Mouse (Mus musculus): ENCODE data around the gene Igfals. TPM values are rescaled to one million over a fixed set of nuclear protein-coding genes. Genes with fewer than 3 reads are reported as not detected.

Gene Igfals
- polyA plus RNA-seq, 1 experiment, result not detected

DNA sequence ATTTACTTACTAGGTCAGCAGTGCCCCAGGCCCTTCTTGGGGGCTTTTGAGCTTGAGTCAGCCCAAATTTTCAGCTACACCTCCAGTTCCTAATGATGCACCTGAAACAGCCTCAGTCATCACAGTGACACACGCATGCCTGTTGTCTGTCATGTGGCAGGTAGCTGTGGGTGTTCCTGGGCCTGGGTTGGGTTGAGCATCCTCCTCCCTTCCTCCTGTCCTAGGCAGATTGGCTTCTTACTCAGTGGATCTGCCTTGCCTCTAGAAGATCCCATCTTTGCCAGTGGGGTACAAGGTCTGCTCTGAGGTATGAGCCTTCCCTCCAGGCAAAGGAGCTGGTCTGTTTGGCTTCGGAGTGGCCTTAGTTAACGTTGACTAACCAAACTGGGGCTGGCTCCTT lies 23.1 kb downstream of the Igfals start:
- no peaks in the 10 kb centered on the region for H3K27me3 ChIP-seq (ENCODE audit: control insufficient read depth)
- no peaks in the 10 kb centered on the region for H3K9me3 ChIP-seq (ENCODE audit: control insufficient read depth, low read length)
- TF ChIP-seq TAL1 (IDR thresholded peaks at IDR 0.05; ENCODE audit: low read length) (no peak), GATA1 (IDR thresholded peaks at IDR 0.05; ENCODE audit: low read length) (no peak)
- peaks cover 72% of the 10 kb centered on the region for H3K4me1 ChIP-seq (ENCODE audit: control insufficient read depth)
- H3K36me3 ChIP-seq (ENCODE audit: control insufficient read depth), result peaks cover 82% of the 10 kb centered on the region
- peak overlapping the region; percentile 23 for H3K4me3 ChIP-seq (replicated peaks)

DNA sequence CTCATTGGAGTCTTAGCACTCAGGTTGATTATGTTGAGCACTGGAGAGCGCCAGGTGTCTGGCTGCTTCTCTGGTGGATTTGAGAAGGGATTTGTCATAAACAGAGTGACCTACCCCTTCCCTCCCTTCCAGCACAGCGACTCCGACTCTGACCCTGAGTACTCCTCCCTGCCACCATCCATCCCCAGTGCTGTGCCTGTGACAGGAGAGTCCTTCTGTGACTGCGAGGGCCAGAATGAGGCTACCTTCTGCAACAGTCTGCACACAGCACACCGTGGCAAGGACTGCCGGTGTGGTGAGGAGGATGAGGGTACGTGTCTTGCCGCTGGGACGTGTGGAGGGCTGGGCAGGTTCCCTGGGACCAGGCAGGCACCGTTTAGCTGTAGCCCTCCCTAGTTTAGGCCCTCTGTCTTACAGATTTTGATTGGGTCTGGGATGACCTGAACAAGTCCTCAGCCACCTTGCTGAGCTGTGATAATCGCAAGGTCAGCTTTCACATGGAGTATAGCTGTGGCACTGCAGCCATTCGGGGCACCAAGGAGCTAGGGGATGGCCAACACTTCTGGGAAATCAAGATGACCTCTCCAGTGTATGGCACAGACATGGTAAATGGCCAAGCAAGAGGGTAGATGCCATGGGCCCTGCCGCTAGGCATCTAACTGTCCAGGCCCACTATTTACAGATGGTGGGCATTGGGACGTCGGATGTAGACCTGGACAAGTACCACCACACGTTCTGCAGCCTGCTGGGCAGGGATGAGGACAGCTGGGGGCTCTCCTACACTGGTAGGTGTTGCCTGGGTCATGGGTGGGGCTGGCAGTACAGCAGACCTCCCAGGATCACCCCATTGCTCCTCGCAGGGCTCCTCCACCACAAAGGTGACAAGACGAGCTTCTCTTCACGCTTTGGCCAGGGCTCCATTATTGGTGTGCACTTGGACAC lies 24.6 kb downstream of the Igfals start:
- peaks cover 73% of the 10 kb centered on the region for H3K36me3 ChIP-seq (ENCODE audit: control insufficient read depth)
- peaks cover 70% of the 10 kb centered on the region for H3K4me1 ChIP-seq (ENCODE audit: control insufficient read depth)
- H3K9me3 ChIP-seq (ENCODE audit: control insufficient read depth, low read length), result no peaks in the 10 kb centered on the region
- no peaks in the 10 kb centered on the region for H3K27me3 ChIP-seq (ENCODE audit: control insufficient read depth)
- no peak for TF ChIP-seq TAL1 (IDR thresholded peaks at IDR 0.05; ENCODE audit: low read length)
- no peak for TF ChIP-seq GATA1 (IDR thresholded peaks at IDR 0.05; ENCODE audit: low read length)
- peak overlapping the region; percentile 17 for H3K4me3 ChIP-seq (replicated peaks)

DNA sequence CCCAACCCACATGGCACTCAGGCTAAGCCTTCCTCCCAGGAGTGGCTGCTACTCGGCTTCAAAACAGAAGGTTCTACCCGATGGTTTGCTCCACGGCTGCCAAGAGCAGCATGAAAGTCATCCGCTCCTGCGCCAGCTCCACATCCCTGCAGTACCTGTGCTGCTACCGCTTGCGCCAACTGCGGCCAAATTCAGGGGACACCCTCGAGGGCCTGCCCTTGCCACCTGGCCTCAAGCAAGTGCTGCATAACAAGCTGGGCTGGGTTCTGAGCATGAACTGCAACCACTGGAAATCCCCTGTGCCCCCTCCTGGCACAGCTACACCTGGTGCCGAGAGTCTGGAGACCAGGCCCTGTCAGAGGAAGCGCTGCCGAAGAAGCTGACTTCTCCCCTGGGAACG lies 25.5 kb downstream of the Igfals start:
- no peaks in the 10 kb centered on the region for H3K9me3 ChIP-seq (ENCODE audit: control insufficient read depth, low read length)
- no peaks in the 10 kb centered on the region for H3K27me3 ChIP-seq (ENCODE audit: control insufficient read depth)
- H3K4me3 ChIP-seq (replicated peaks), result no peak overlapping the region
- peaks cover 72% of the 10 kb centered on the region for H3K4me1 ChIP-seq (ENCODE audit: control insufficient read depth)
- peaks cover 72% of the 10 kb centered on the region for H3K36me3 ChIP-seq (ENCODE audit: control insufficient read depth)
- TF ChIP-seq TAL1 (IDR thresholded peaks at IDR 0.05; ENCODE audit: low read length), result no peak
- TF ChIP-seq GATA1 (IDR thresholded peaks at IDR 0.05; ENCODE audit: low read length), result no peak

DNA sequence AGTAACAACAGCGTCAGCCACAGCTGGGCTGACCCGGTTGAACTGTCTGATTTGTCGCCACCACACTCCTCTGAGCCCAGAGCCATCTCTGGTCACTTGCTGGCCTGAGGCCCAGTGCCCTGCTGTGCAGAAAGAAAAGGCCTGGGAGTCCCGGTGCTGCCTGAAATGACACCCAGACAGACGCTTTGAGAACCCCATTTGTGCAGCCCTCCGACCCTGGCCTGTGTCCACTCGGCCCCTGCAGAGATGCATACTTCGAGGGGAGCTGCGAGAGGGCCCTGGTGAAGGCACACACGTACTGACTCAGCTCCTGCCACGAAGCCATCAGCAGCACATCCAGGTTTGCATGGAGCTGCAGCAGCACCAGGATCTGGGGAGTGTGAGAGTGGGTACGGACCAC lies 27.0 kb downstream of the Igfals start:
- H3K4me1 ChIP-seq (ENCODE audit: control insufficient read depth), result peaks cover 78% of the 10 kb centered on the region
- TF ChIP-seq GATA1 (IDR thresholded peaks at IDR 0.05; ENCODE audit: low read length) (no peak), TAL1 (IDR thresholded peaks at IDR 0.05; ENCODE audit: low read length) (no peak)
- H3K9me3 ChIP-seq (ENCODE audit: control insufficient read depth, low read length), result no peaks in the 10 kb centered on the region
- H3K36me3 ChIP-seq (ENCODE audit: control insufficient read depth), result peaks cover 81% of the 10 kb centered on the region
- H3K27me3 ChIP-seq (ENCODE audit: control insufficient read depth), result no peaks in the 10 kb centered on the region
- H3K4me3 ChIP-seq (replicated peaks), result peak overlapping the region; percentile 1

DNA sequence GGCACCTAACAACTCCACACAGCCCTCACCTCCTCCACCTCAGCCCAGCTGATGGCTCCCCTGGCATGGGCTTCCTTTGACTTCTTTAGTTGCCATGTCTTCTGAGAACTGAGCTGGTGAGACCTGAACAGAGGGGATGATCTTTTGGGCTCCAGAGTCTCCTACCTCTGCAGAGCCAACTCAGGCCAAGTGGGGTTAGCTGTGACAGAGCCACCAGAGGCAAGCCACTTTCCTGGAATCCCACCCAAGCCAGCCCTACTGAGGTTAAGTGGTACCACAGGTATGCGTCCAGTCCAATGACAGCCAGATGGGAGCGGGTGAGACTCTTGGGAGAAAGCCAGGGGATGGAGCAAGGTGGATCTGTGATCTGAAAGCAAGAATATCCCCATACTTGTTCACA lies 27.5 kb downstream of the Igfals start:
- Histone ChIP-seq H3K4me1 (ENCODE audit: control insufficient read depth) (peaks cover 79% of the 10 kb centered on the region), H3K36me3 (ENCODE audit: control insufficient read depth) (peaks cover 81% of the 10 kb centered on the region), H3K27me3 (ENCODE audit: control insufficient read depth) (no peaks in the 10 kb centered on the region), H3K9me3 (ENCODE audit: control insufficient read depth, low read length) (no peaks in the 10 kb centered on the region), H3K4me3 (replicated peaks) (peak overlapping the region; percentile 64)
- TF ChIP-seq GATA1 (IDR thresholded peaks at IDR 0.05; ENCODE audit: low read length) (no peak), TAL1 (IDR thresholded peaks at IDR 0.05; ENCODE audit: low read length) (no peak)

DNA sequence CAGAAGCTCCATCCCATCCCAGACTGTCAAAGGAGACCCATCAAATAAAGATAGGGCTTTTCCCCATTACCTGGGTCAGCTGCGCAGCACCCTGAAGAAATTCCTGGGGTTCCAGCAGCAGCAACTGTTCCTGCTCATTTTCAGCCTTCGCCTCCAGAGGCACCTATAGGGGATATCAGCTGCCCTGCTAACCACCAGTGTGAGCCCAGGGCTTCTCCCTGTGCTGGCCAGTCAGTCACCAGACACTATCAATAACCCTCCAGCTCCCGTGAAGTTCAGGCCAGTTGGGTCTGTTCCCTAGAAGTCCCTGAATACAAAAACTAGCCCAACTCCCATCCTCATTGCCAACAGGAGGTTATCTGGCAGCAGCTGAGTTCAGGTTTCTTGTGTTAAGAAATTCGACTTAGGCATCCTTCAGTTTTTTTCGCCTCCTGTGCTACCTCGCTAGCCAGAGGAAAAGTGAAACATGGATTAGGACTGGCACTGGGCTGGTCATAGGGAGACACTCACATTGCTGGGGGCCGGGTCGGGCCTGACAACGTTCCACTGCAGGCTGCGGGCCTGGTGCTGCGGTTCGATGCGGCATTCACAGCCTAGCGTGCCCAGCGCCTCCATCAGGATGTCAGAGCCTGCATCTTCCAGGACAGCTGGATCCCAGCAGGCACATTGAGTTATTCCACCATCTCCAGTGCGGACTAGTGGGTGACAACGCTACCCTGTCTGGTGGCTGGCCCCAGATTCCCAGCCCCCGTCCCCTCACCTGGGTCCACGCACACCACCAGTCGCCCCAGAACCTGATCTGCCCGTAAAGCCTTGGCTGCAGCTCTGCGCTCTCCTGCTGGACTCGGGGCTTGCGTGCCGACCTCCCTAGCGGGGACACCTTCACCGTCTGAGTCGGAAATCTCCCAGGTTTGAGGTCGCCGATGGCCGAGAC lies 28.5 kb downstream of the Igfals start:
- peaks cover 81% of the 10 kb centered on the region for H3K4me1 ChIP-seq (ENCODE audit: control insufficient read depth)

DNA sequence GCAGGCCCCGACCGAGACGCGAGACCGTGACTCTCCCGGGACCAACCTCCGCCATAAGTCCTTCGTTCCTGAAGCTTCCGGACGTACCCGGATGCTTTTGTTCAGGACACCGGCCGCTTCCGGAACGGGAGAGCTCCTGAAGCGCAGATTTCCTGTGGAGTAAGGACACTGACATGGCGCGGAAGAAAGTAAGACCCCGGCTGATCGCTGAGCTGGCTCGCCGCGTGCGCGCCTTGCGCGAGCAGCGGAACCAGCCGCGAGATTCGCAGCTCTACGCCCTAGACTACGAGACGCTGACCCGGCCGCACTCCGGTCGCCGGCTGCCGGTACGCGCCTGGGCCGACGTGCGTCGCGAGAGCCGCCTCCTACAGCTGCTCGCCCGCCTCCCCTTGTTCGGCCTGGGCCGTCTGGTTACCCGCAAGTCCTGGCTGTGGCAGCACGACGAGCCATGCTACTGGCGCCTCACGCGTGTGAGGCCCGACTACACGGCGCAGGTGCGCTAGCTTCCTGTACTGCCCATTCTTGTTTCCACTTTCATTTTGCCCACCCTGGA lies 29.3 kb downstream of the Igfals start, which contains the start of the genes Eme2 and Mrps34:
Gene Eme2 (minus strand): TSS at position 93 of the 553 bp plus-strand sequence.
Gene Mrps34 (plus strand): TSS at position 122 of the 553 bp plus-strand sequence.
- Histone ChIP-seq H3K9me3 (ENCODE audit: control insufficient read depth, low read length) (no peaks in the 10 kb centered on the region), H3K27me3 (ENCODE audit: control insufficient read depth) (no peaks in the 10 kb centered on the region), H3K36me3 (ENCODE audit: control insufficient read depth) (peaks cover 81% of the 10 kb centered on the region), H3K4me1 (ENCODE audit: control insufficient read depth) (peaks cover 79% of the 10 kb centered on the region), H3K4me3 (replicated peaks) (peak within 1 kb of the TSS; percentile 64)
- no peak for TF ChIP-seq TAL1 (IDR thresholded peaks at IDR 0.05; ENCODE audit: low read length)
- no peak for TF ChIP-seq GATA1 (IDR thresholded peaks at IDR 0.05; ENCODE audit: low read length)

More for the DNA sequence above, 28.5 kb downstream of the Igfals start:
- no peaks in the 10 kb centered on the region for H3K27me3 ChIP-seq (ENCODE audit: control insufficient read depth)
- TF ChIP-seq TAL1 (IDR thresholded peaks at IDR 0.05; ENCODE audit: low read length), result no peak
- no peak for TF ChIP-seq GATA1 (IDR thresholded peaks at IDR 0.05; ENCODE audit: low read length)
- peaks cover 81% of the 10 kb centered on the region for H3K36me3 ChIP-seq (ENCODE audit: control insufficient read depth)
- no peaks in the 10 kb centered on the region for H3K9me3 ChIP-seq (ENCODE audit: control insufficient read depth, low read length)
- peak overlapping the region; percentile 64 for H3K4me3 ChIP-seq (replicated peaks)

DNA sequence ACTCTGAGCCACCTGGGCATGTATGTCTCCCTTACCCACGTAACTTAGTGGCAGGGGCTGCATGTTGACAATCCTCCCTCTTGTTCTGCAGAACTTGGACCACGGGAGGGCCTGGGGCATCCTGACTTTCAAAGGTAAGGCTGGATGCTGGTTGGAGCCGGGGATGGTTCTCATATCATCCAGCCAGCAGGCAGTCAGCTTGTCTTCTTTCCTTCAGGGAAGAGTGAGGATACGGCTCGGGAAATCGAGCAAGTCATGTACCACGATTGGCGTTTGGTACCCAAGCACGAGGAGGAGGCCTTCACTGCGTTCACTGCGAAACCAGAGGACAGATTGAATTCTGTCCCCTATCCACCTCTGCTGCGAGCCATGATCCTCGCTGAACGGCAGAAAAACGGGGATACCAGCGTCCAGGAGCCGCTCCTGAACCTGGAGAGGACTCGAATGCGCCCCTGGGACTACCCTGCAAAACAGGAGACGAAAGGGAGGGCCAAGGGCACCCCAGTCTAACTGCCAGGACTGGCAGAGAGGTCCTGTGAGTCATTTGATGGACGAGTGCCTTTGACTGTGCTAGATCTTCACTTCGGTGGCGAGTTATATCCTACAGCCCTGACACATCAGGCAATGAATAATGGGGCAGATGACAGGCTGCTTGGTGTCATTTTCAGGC lies 29.9 kb downstream of the Igfals start:
- Histone ChIP-seq H3K4me1 (ENCODE audit: control insufficient read depth) (peaks cover 79% of the 10 kb centered on the region), H3K27me3 (ENCODE audit: control insufficient read depth) (no peaks in the 10 kb centered on the region)

More for the DNA sequence above, 29.9 kb downstream of the Igfals start:
- peaks cover 81% of the 10 kb centered on the region for H3K36me3 ChIP-seq (ENCODE audit: control insufficient read depth)
- no peaks in the 10 kb centered on the region for H3K9me3 ChIP-seq (ENCODE audit: control insufficient read depth, low read length)
- H3K4me3 ChIP-seq (replicated peaks), result peak overlapping the region; percentile 64
- no peak for TF ChIP-seq GATA1 (IDR thresholded peaks at IDR 0.05; ENCODE audit: low read length)
- no peak for TF ChIP-seq TAL1 (IDR thresholded peaks at IDR 0.05; ENCODE audit: low read length)
